Mouse (Mus musculus): Measurements from ENCODE around the gene Sap30. TPM values are rescaled to one million over a fixed set of nuclear protein-coding genes. Genes with fewer than 3 reads are reported as not detected.
"Not testable (repeated sequence)": the region's sequence is repeated elsewhere in the genome, so short reads cannot be mapped to it uniquely, and the experiment has no call there.

The Sap30 gene
- polyA plus RNA-seq, 1 experiment from 2014 or later = 93.7 TPM

GRCm38 (mm10) chr8:57463757-57464156 is 23.9 kb downstream of the Sap30 start:
- Histone ChIP-seq H3K4me3 (ENCODE audit: low read depth, low read length) (no peak overlapping the region), H3K36me3 (ENCODE audit: control insufficient read depth, insufficient read depth, low read length) (no peaks in the 10 kb centered on the region), H3K4me2 (ENCODE audit: low read depth, severe bottlenecking) (no peak overlapping the region), H3K4me1 (ENCODE audit: control insufficient read depth, insufficient read depth, low read length) (no peaks in the 10 kb centered on the region), H3K9me3 (ENCODE audit: control insufficient read depth, low read length) (no peaks in the 10 kb centered on the region), H3K9ac (ENCODE audit: low read length) (no peak overlapping the region), H3K27ac (replicated peaks; ENCODE audit: low read depth, low read length) (no peak overlapping the region), H3K27me3 (ENCODE audit: control insufficient read depth, insufficient read depth, low read length) (no peaks in the 10 kb centered on the region)
- WGBS = 91% methylated on average over 3 of the region's 3 CpGs
- DNase-seq (ENCODE audit: low spot score) = no peak
- no peak for ATAC-seq (ENCODE audit: insufficient number of reproducible peaks, low FRiP score, low TSS enrichment, low read depth)

- Histone ChIP-seq H3K4me3 (ENCODE audit: low read depth, low read length) (no peak overlapping the region), H3K9me3 (ENCODE audit: control insufficient read depth, low read length) (no peaks in the 10 kb centered on the region), H3K27me3 (ENCODE audit: control insufficient read depth, insufficient read depth, low read length) (no peaks in the 10 kb centered on the region), H3K4me1 (ENCODE audit: control insufficient read depth, insufficient read depth, low read length) (no peaks in the 10 kb centered on the region), H3K27ac (replicated peaks; ENCODE audit: low read depth, low read length) (no peak overlapping the region), H3K36me3 (ENCODE audit: control insufficient read depth, insufficient read depth, low read length) (no peaks in the 10 kb centered on the region), H3K9ac (ENCODE audit: low read length) (no peak overlapping the region), H3K4me2 (ENCODE audit: low read depth, severe bottlenecking) (no peak overlapping the region)
- 75% methylated on average over 1 of the region's 1 CpGs for WGBS
- no peak for DNase-seq (ENCODE audit: low spot score)
- no peak for ATAC-seq (ENCODE audit: insufficient number of reproducible peaks, low FRiP score, low TSS enrichment, low read depth)
Observed at GRCm38 (mm10) chr8:57462839-57463238, 24.8 kb downstream of the Sap30 start.

- 57% methylated on average over 3 of the region's 3 CpGs for whole genome bisulfite sequencing
- H3K4me1 ChIP-seq (ENCODE audit: control insufficient read depth, insufficient read depth, low read length) = no peaks in the 10 kb centered on the region
- no peaks in the 10 kb centered on the region for H3K36me3 ChIP-seq (ENCODE audit: control insufficient read depth, insufficient read depth, low read length)
- no peak overlapping the region for H3K9ac ChIP-seq (ENCODE audit: low read length)
- DNase-seq (ENCODE audit: low spot score) (no peak), ATAC-seq (ENCODE audit: insufficient number of reproducible peaks, low FRiP score, low TSS enrichment, low read depth) (no peak)
- no peak overlapping the region for H3K27ac ChIP-seq (replicated peaks; ENCODE audit: low read depth, low read length)
- no peak overlapping the region for H3K4me3 ChIP-seq (ENCODE audit: low read depth, low read length)
- H3K9me3 ChIP-seq (ENCODE audit: control insufficient read depth, low read length) = no peaks in the 10 kb centered on the region
- H3K4me2 ChIP-seq (ENCODE audit: low read depth, severe bottlenecking) = no peak overlapping the region
- no peaks in the 10 kb centered on the region for H3K27me3 ChIP-seq (ENCODE audit: control insufficient read depth, insufficient read depth, low read length)
Observed at GRCm38 (mm10) chr8:57457942-57458341, 29.7 kb downstream of the Sap30 start.

GRCm38 (mm10) chr8:57457152-57457551 is 30.5 kb downstream of the Sap30 start:
- no peak for ATAC-seq (ENCODE audit: insufficient number of reproducible peaks, low FRiP score, low TSS enrichment, low read depth)
- DNase-seq (ENCODE audit: low spot score) = no peak

GRCm38 (mm10) chr8:57455765-57456164 is 31.9 kb downstream of the Sap30 start, which contains the start of gene Scrg1:
Gene Scrg1, plus strand, starts transcription at chr8:57455923.
- Histone ChIP-seq H3K4me3 (ENCODE audit: low read depth, low read length) (no peak within 1 kb of the TSS), H3K9me3 (ENCODE audit: control insufficient read depth, low read length) (no peaks in the 10 kb centered on the region), H3K9ac (ENCODE audit: low read length) (no peak within 1 kb of the TSS), H3K36me3 (ENCODE audit: control insufficient read depth, insufficient read depth, low read length) (no peaks in the 10 kb centered on the region), H3K4me2 (ENCODE audit: low read depth, severe bottlenecking) (no peak within 1 kb of the TSS), H3K27ac (replicated peaks; ENCODE audit: low read depth, low read length) (no peak within 1 kb of the TSS), H3K27me3 (ENCODE audit: control insufficient read depth, insufficient read depth, low read length) (no peaks in the 10 kb centered on the region), H3K4me1 (ENCODE audit: control insufficient read depth, insufficient read depth, low read length) (no peaks in the 10 kb centered on the region)
- ATAC-seq (ENCODE audit: insufficient number of reproducible peaks, low FRiP score, low TSS enrichment, low read depth) (no peak), DNase-seq (ENCODE audit: low spot score) (no peak)
- WGBS = 84% methylated on average over 3 of the region's 3 CpGs

More at GRCm38 (mm10) chr8:57457152-57457551, 30.5 kb downstream of the Sap30 start:
- WGBS = 90% methylated on average over 6 of the region's 6 CpGs
- H3K4me1 ChIP-seq (ENCODE audit: control insufficient read depth, insufficient read depth, low read length) = no peaks in the 10 kb centered on the region
- H3K27ac ChIP-seq (replicated peaks; ENCODE audit: low read depth, low read length) = no peak overlapping the region
- H3K27me3 ChIP-seq (ENCODE audit: control insufficient read depth, insufficient read depth, low read length) = no peaks in the 10 kb centered on the region
- H3K9ac ChIP-seq (ENCODE audit: low read length) = no peak overlapping the region
- no peaks in the 10 kb centered on the region for H3K36me3 ChIP-seq (ENCODE audit: control insufficient read depth, insufficient read depth, low read length)
- H3K4me2 ChIP-seq (ENCODE audit: low read depth, severe bottlenecking) = no peak overlapping the region
- no peaks in the 10 kb centered on the region for H3K9me3 ChIP-seq (ENCODE audit: control insufficient read depth, low read length)
- no peak overlapping the region for H3K4me3 ChIP-seq (ENCODE audit: low read depth, low read length)

GRCm38 (mm10) chr8:57453361-57453760 is 34.3 kb downstream of the Sap30 start:
- Histone ChIP-seq H3K4me2 (ENCODE audit: low read depth, severe bottlenecking) (no peak overlapping the region), H3K9me3 (ENCODE audit: control insufficient read depth, low read length) (no peaks in the 10 kb centered on the region), H3K27me3 (ENCODE audit: control insufficient read depth, insufficient read depth, low read length) (no peaks in the 10 kb centered on the region), H3K4me3 (ENCODE audit: low read depth, low read length) (no peak overlapping the region), H3K4me1 (ENCODE audit: control insufficient read depth, insufficient read depth, low read length) (no peaks in the 10 kb centered on the region), H3K36me3 (ENCODE audit: control insufficient read depth, insufficient read depth, low read length) (no peaks in the 10 kb centered on the region), H3K27ac (replicated peaks; ENCODE audit: low read depth, low read length) (no peak overlapping the region), H3K9ac (ENCODE audit: low read length) (no peak overlapping the region)
- WGBS = 89% methylated on average over 2 of the region's 2 CpGs
- ATAC-seq (ENCODE audit: insufficient number of reproducible peaks, low FRiP score, low TSS enrichment, low read depth) (no peak), DNase-seq (ENCODE audit: low spot score) (no peak)

- H3K27me3 ChIP-seq (ENCODE audit: control insufficient read depth, insufficient read depth, low read length) = no peaks in the 10 kb centered on the region
- ATAC-seq (ENCODE audit: insufficient number of reproducible peaks, low FRiP score, low TSS enrichment, low read depth) = no peak
- 96% methylated on average over 4 of the region's 4 CpGs for WGBS
Observed at GRCm38 (mm10) chr8:57451896-57452295, 35.8 kb downstream of the Sap30 start.

GRCm38 (mm10) chr8:57450726-57451125 is 36.9 kb downstream of the Sap30 start:
- ATAC-seq (ENCODE audit: insufficient number of reproducible peaks, low FRiP score, low TSS enrichment, low read depth) = no peak
- WGBS = 73% methylated on average over 7 of the region's 7 CpGs
- Histone ChIP-seq H3K9me3 (ENCODE audit: control insufficient read depth, low read length) (no peaks in the 10 kb centered on the region), H3K4me3 (ENCODE audit: low read depth, low read length) (no peak overlapping the region), H3K27me3 (ENCODE audit: control insufficient read depth, insufficient read depth, low read length) (no peaks in the 10 kb centered on the region), H3K36me3 (ENCODE audit: control insufficient read depth, insufficient read depth, low read length) (no peaks in the 10 kb centered on the region), H3K4me2 (ENCODE audit: low read depth, severe bottlenecking) (no peak overlapping the region), H3K27ac (replicated peaks; ENCODE audit: low read depth, low read length) (no peak overlapping the region), H3K9ac (ENCODE audit: low read length) (no peak overlapping the region), H3K4me1 (ENCODE audit: control insufficient read depth, insufficient read depth, low read length) (no peaks in the 10 kb centered on the region)
- DNase-seq (ENCODE audit: low spot score) = no peak

More at GRCm38 (mm10) chr8:57451896-57452295, 35.8 kb downstream of the Sap30 start:
- H3K36me3 ChIP-seq (ENCODE audit: control insufficient read depth, insufficient read depth, low read length) = no peaks in the 10 kb centered on the region
- no peak overlapping the region for H3K4me3 ChIP-seq (ENCODE audit: low read depth, low read length)
- H3K4me1 ChIP-seq (ENCODE audit: control insufficient read depth, insufficient read depth, low read length) = no peaks in the 10 kb centered on the region
- H3K4me2 ChIP-seq (ENCODE audit: low read depth, severe bottlenecking) = no peak overlapping the region
- DNase-seq (ENCODE audit: low spot score) = no peak
- H3K9me3 ChIP-seq (ENCODE audit: control insufficient read depth, low read length) = no peaks in the 10 kb centered on the region
- H3K27ac ChIP-seq (replicated peaks; ENCODE audit: low read depth, low read length) = no peak overlapping the region
- H3K9ac ChIP-seq (ENCODE audit: low read length) = no peak overlapping the region

- WGBS = 91% methylated on average over 4 of the region's 5 CpGs
- not testable (repeated sequence) for DNase-seq (ENCODE audit: low spot score); ATAC-seq (ENCODE audit: insufficient number of reproducible peaks, low FRiP score, low TSS enrichment, low read depth); H3K9ac ChIP-seq (ENCODE audit: low read length); H3K9me3 ChIP-seq (ENCODE audit: control insufficient read depth, low read length); H3K36me3 ChIP-seq (ENCODE audit: control insufficient read depth, insufficient read depth, low read length); H3K4me3 ChIP-seq (ENCODE audit: low read depth, low read length); H3K27me3 ChIP-seq (ENCODE audit: control insufficient read depth, insufficient read depth, low read length); H3K27ac ChIP-seq (replicated peaks; ENCODE audit: low read depth, low read length); H3K4me1 ChIP-seq (ENCODE audit: control insufficient read depth, insufficient read depth, low read length); H3K4me2 ChIP-seq (ENCODE audit: low read depth, severe bottlenecking)
Observed at GRCm38 (mm10) chr8:57445901-57446300, 41.8 kb downstream of the Sap30 start.
